Mouse (Mus musculus): ENCODE results near the gene Vti1b. TPM values are rescaled to one million over a fixed set of nuclear protein-coding genes. Genes with fewer than 3 reads are reported as not detected.

Gene Vti1b
- polyA plus RNA-seq (2011; ENCODE audit: insufficient read length, low read depth, missing spikeins) = 138 and 157 TPM in 2 replicates

- TF ChIP-seq POLR2A (IDR thresholded peaks at IDR 0.05; ENCODE audit: low read depth, low read length) (peak; percentile 75), CTCF (IDR thresholded peaks at IDR 0.05; ENCODE audit: borderline replicate concordance, insufficient read depth, low read length) (peak; percentile 29; the same call in 1 of the 2 replicates)
- Histone ChIP-seq H3K4me1 (ENCODE audit: control insufficient read depth, insufficient read depth, low read length) (peaks cover 14% of the 10 kb centered on the region), H3K27ac (ENCODE audit: insufficient read depth, low read length) (peak within 1 kb of the TSS; percentile 75), H3K4me3 (ENCODE audit: insufficient read depth, low read length) (peak within 1 kb of the TSS; percentile 89)
Observed at GRCm38 (mm10) chr12:79172019-79172941, at the start of gene Vti1b. Gene Vti1b, minus strand, starts transcription at chr12:79172667.

- H3K4me3 ChIP-seq (ENCODE audit: insufficient read depth, low read length) = no peak overlapping the region
- H3K27ac ChIP-seq (ENCODE audit: insufficient read depth, low read length) = no peak overlapping the region
- H3K4me1 ChIP-seq (ENCODE audit: control insufficient read depth, insufficient read depth, low read length) = no peaks in the 10 kb centered on the region
- TF ChIP-seq POLR2A (IDR thresholded peaks at IDR 0.05; ENCODE audit: low read depth, low read length) (no peak), CTCF (IDR thresholded peaks at IDR 0.05; ENCODE audit: borderline replicate concordance, insufficient read depth, low read length) (no peak)
Observed at GRCm38 (mm10) chr12:79217511-79217910, 45.0 kb upstream of the Vti1b start.

GRCm38 (mm10) chr12:79211447-79211846 is 39.0 kb upstream of the Vti1b start:
- no peak for TF ChIP-seq POLR2A (IDR thresholded peaks at IDR 0.05; ENCODE audit: low read depth, low read length)
- no peak for TF ChIP-seq CTCF (IDR thresholded peaks at IDR 0.05; ENCODE audit: borderline replicate concordance, insufficient read depth, low read length)
- H3K27ac ChIP-seq (ENCODE audit: insufficient read depth, low read length) = no peak overlapping the region
- H3K4me3 ChIP-seq (ENCODE audit: insufficient read depth, low read length) = no peak overlapping the region
- no peaks in the 10 kb centered on the region for H3K4me1 ChIP-seq (ENCODE audit: control insufficient read depth, insufficient read depth, low read length)

GRCm38 (mm10) chr12:79208703-79209464 is 36.4 kb upstream of the Vti1b start, which contains the start of gene Rdh12:
Gene Rdh12, plus strand, starts transcription at chr12:79208914.
- H3K4me1 ChIP-seq (ENCODE audit: control insufficient read depth, insufficient read depth, low read length) = no peaks in the 10 kb centered on the region
- TF ChIP-seq POLR2A (IDR thresholded peaks at IDR 0.05; ENCODE audit: low read depth, low read length) = no peak
- no peak for TF ChIP-seq CTCF (IDR thresholded peaks at IDR 0.05; ENCODE audit: borderline replicate concordance, insufficient read depth, low read length)
- H3K27ac ChIP-seq (ENCODE audit: insufficient read depth, low read length) = no peak within 1 kb of the TSS
- H3K4me3 ChIP-seq (ENCODE audit: insufficient read depth, low read length) = peak within 1 kb of the TSS; percentile 34

- Histone ChIP-seq H3K4me1 (ENCODE audit: control insufficient read depth, insufficient read depth, low read length) (no peaks in the 10 kb centered on the region), H3K4me3 (ENCODE audit: insufficient read depth, low read length) (no peak overlapping the region), H3K27ac (ENCODE audit: insufficient read depth, low read length) (no peak overlapping the region)
- TF ChIP-seq CTCF (IDR thresholded peaks at IDR 0.05; ENCODE audit: borderline replicate concordance, insufficient read depth, low read length) = no peak
- no peak for TF ChIP-seq POLR2A (IDR thresholded peaks at IDR 0.05; ENCODE audit: low read depth, low read length)
Observed at GRCm38 (mm10) chr12:79201882-79202281, 29.4 kb upstream of the Vti1b start.

GRCm38 (mm10) chr12:79197105-79197504 is 24.6 kb upstream of the Vti1b start:
- no peak for TF ChIP-seq POLR2A (IDR thresholded peaks at IDR 0.05; ENCODE audit: low read depth, low read length)
- TF ChIP-seq CTCF (IDR thresholded peaks at IDR 0.05; ENCODE audit: borderline replicate concordance, insufficient read depth, low read length) = no peak
- no peaks in the 10 kb centered on the region for H3K4me1 ChIP-seq (ENCODE audit: control insufficient read depth, insufficient read depth, low read length)
- H3K4me3 ChIP-seq (ENCODE audit: insufficient read depth, low read length) = no peak overlapping the region
- H3K27ac ChIP-seq (ENCODE audit: insufficient read depth, low read length) = no peak overlapping the region

- no peak for TF ChIP-seq POLR2A (IDR thresholded peaks at IDR 0.05; ENCODE audit: low read depth, low read length)
- TF ChIP-seq CTCF (IDR thresholded peaks at IDR 0.05; ENCODE audit: borderline replicate concordance, insufficient read depth, low read length) = 0 out of 2 replicates have a peak, but pooled peaks have one; percentile 24
- Histone ChIP-seq H3K27ac (ENCODE audit: insufficient read depth, low read length) (no peak overlapping the region), H3K4me1 (ENCODE audit: control insufficient read depth, insufficient read depth, low read length) (no peaks in the 10 kb centered on the region), H3K4me3 (ENCODE audit: insufficient read depth, low read length) (no peak overlapping the region)
Observed at GRCm38 (mm10) chr12:79193441-79193840, 21.0 kb upstream of the Vti1b start.

- Histone ChIP-seq H3K4me1 (ENCODE audit: control insufficient read depth, insufficient read depth, low read length) (no peaks in the 10 kb centered on the region), H3K4me3 (ENCODE audit: insufficient read depth, low read length) (peak within 1 kb of the TSS; percentile 86), H3K27ac (ENCODE audit: insufficient read depth, low read length) (no peak within 1 kb of the TSS)
- TF ChIP-seq CTCF (IDR thresholded peaks at IDR 0.05; ENCODE audit: borderline replicate concordance, insufficient read depth, low read length) (no peak), POLR2A (IDR thresholded peaks at IDR 0.05; ENCODE audit: low read depth, low read length) (no peak)
Observed at GRCm38 (mm10) chr12:79192193-79192592, 19.7 kb upstream of the Vti1b start, which contains the start of gene Rdh11. Gene Rdh11, minus strand, starts transcription at chr12:79192293.

GRCm38 (mm10) chr12:79191701-79192100 is 19.2 kb upstream of the Vti1b start:
- peak; percentile 91 for TF ChIP-seq POLR2A (IDR thresholded peaks at IDR 0.05; ENCODE audit: low read depth, low read length)
- no peak for TF ChIP-seq CTCF (IDR thresholded peaks at IDR 0.05; ENCODE audit: borderline replicate concordance, insufficient read depth, low read length)
- no peaks in the 10 kb centered on the region for H3K4me1 ChIP-seq (ENCODE audit: control insufficient read depth, insufficient read depth, low read length)
- no peak overlapping the region for H3K27ac ChIP-seq (ENCODE audit: insufficient read depth, low read length)
- peak overlapping the region; percentile 86 for H3K4me3 ChIP-seq (ENCODE audit: insufficient read depth, low read length)
